Mouse (Mus musculus) neural tube, embryonic 11.5 days (tissue): ENCODE results near the gene Gemin4. TPM values are rescaled to one million over a fixed set of nuclear protein-coding genes. Genes with fewer than 3 reads are reported as not detected.
A peak's percentile ranks its signal among the peaks of the same experiment; 100 is the strongest.

Source experiments
- ATAC-seq: fragments of 200-750 bp; cut with Nextera tagmentation; 2 replicates; pipeline ENCODE4 v1.8.0; 2017; ENCODE audit warnings: moderate number of reproducible peaks, mild to moderate bottlenecking, moderate TSS enrichment, moderate library complexity; ENCODE audit not compliant: insufficient read depth, low FRiP score, low TSS enrichment
- DNase-seq: peaks from one replicate; pipeline ENCODE4 v3.0.0-alpha.2; 2015; ENCODE audit warnings: low spot score
- H3K27ac ChIP-seq: fragments of 300-500 bp; sonication (generic); 2 replicates; pipeline ENCODE4 v1.5.1; 2014; ENCODE audit warnings: low read depth, mild to moderate bottlenecking, low read length
- H3K27me3 ChIP-seq: fragments of 300-500 bp; sonication (generic); 2 replicates; pipeline ENCODE4 v1.6.1; 2014; ENCODE audit warnings: mild to moderate bottlenecking, low read length, mixed read lengths; ENCODE audit not compliant: control insufficient read depth, insufficient read depth
- H3K36me3 ChIP-seq: fragments of 300-500 bp; sonication (generic); 2 replicates; pipeline ENCODE4 v1.6.1; 2014; ENCODE audit warnings: mild to moderate bottlenecking, low read length, moderate library complexity, mixed read lengths; ENCODE audit not compliant: control insufficient read depth, insufficient read depth
- H3K4me1 ChIP-seq: fragments of 300-500 bp; sonication (generic); 2 replicates; pipeline ENCODE4 v1.6.1; 2014; ENCODE audit warnings: low read length, mixed read lengths; ENCODE audit not compliant: control insufficient read depth, insufficient read depth
- H3K4me2 ChIP-seq: fragments of 300-500 bp; sonication (generic); 2 replicates; pipeline ENCODE4 v1.6.1; 2014; ENCODE audit warnings: low read depth, mild to moderate bottlenecking, moderate library complexity
- H3K4me3 ChIP-seq: fragments of 300-500 bp; sonication (generic); 2 replicates; pipeline ENCODE4 v1.5.1; 2014; ENCODE audit warnings: low read depth, low read length
- H3K9ac ChIP-seq: fragments of 300-500 bp; sonication (generic); 2 replicates; pipeline ENCODE4 v1.6.1; 2014; ENCODE audit warnings: mild to moderate bottlenecking, low read length
- H3K9me3 ChIP-seq: fragments of 300-500 bp; sonication (generic); 2 replicates; pipeline ENCODE4 v1.6.1; 2016; ENCODE audit warnings: low read length; ENCODE audit not compliant: control insufficient read depth
- WGBS: fragments of 180-500 bp; shearing (Covaris S2); extraction: QIAGEN DNeasy Blood & Tissue Kit; methylation state at CpG from one replicate; pipeline ENCODE4 v1.1.7; 2014; 5-methylcytosine and 5-hydroxymethylcytosine counted together
- polyA plus RNA-seq: library from polyadenylated mRNA; unstranded; fragments of >200 nt; fragmentation: Nextera tagmentation; extraction: Ambion mirVana; gene quantifications from 2 replicates; pipeline ENCODE4 v1.2.1, GENCODE M21; 2014

Gene Gemin4
- polyA plus RNA-seq, 1 experiment from 2014 or later: 37.9 TPM

GRCm38 (mm10) chr11:76178726-76179494 lies 38.6 kb downstream of the Gemin4 start:
- peaks cover 4% of the 10 kb centered on the region; the same call in 1 of the 2 replicates for H3K4me1 ChIP-seq
- peak overlapping the region; percentile 67 for H3K4me2 ChIP-seq
- no peaks in the 10 kb centered on the region for H3K36me3 ChIP-seq
- ATAC-seq (peak; percentile 58), DNase-seq (peak; percentile 56)
- no peaks in the 10 kb centered on the region for H3K27me3 ChIP-seq
- H3K27ac ChIP-seq: peak overlapping the region; percentile 35; the same call in 1 of the 2 replicates
- no peaks in the 10 kb centered on the region for H3K9me3 ChIP-seq
- peak overlapping the region; percentile 92 for H3K4me3 ChIP-seq
- peak overlapping the region; percentile 70 for H3K9ac ChIP-seq
- WGBS: 3% methylated on average over 28 of the region's 28 CpGs

GRCm38 (mm10) chr11:76170207-76170606 lies 47.3 kb downstream of the Gemin4 start:
- H3K9ac ChIP-seq: no peak overlapping the region
- H3K4me1 ChIP-seq: no peaks in the 10 kb centered on the region
- ATAC-seq (no peak), DNase-seq (no peak)
- H3K9me3 ChIP-seq: no peaks in the 10 kb centered on the region
- WGBS: 67% methylated on average over 5 of the region's 5 CpGs
- H3K27me3 ChIP-seq: no peaks in the 10 kb centered on the region
- no peaks in the 10 kb centered on the region for H3K36me3 ChIP-seq
- H3K27ac ChIP-seq: no peak overlapping the region
- H3K4me3 ChIP-seq: no peak overlapping the region
- H3K4me2 ChIP-seq: no peak overlapping the region

- H3K4me1 ChIP-seq: no peaks in the 10 kb centered on the region
- ATAC-seq (no peak), DNase-seq (no peak)
- H3K4me3 ChIP-seq: no peak overlapping the region
- no peaks in the 10 kb centered on the region for H3K9me3 ChIP-seq
- no peak overlapping the region for H3K4me2 ChIP-seq
- no peak overlapping the region for H3K9ac ChIP-seq
- no peaks in the 10 kb centered on the region for H3K27me3 ChIP-seq
- no peak overlapping the region for H3K27ac ChIP-seq
- H3K36me3 ChIP-seq: no peaks in the 10 kb centered on the region
- WGBS: 84% methylated on average over 3 of the region's 3 CpGs
These were observed 48.5 kb downstream of the Gemin4 start for GRCm38 (mm10) chr11:76168976-76169375.

- H3K36me3 ChIP-seq: peaks cover 2% of the 10 kb centered on the region; the same call in 1 of the 2 replicates
- 35% methylated on average over 5 of the region's 5 CpGs for WGBS
- H3K27me3 ChIP-seq: no peaks in the 10 kb centered on the region
- no peak overlapping the region for H3K27ac ChIP-seq
- H3K4me1 ChIP-seq: no peaks in the 10 kb centered on the region
- DNase-seq: peak; percentile 67
- no peaks in the 10 kb centered on the region for H3K9me3 ChIP-seq
- no peak overlapping the region for H3K4me3 ChIP-seq
- no peak for ATAC-seq
- no peak overlapping the region for H3K9ac ChIP-seq
- no peak overlapping the region for H3K4me2 ChIP-seq
These were observed 50.2 kb downstream of the Gemin4 start for GRCm38 (mm10) chr11:76167079-76167765.

- DNase-seq (no peak), ATAC-seq (no peak)
- Histone ChIP-seq H3K27ac (no peak overlapping the region), H3K36me3 (peaks cover 2% of the 10 kb centered on the region; the same call in 1 of the 2 replicates), H3K4me1 (no peaks in the 10 kb centered on the region), H3K27me3 (no peaks in the 10 kb centered on the region), H3K9ac (no peak overlapping the region), H3K4me2 (no peak overlapping the region), H3K4me3 (no peak overlapping the region), H3K9me3 (no peaks in the 10 kb centered on the region)
- WGBS: 96% methylated on average over 4 of the region's 4 CpGs
These were observed 50.8 kb downstream of the Gemin4 start for GRCm38 (mm10) chr11:76166657-76167056.

Other genes with a start within 250 kb of the Gemin4 start
- not detected in 2 replicates for gene 1700016K19Rik, start 217.8 kb downstream of the Gemin4 start, polyA plus RNA-seq
- gene Rflnb, start 189.9 kb downstream of the Gemin4 start, polyA plus RNA-seq: 22.9 and 24.3 TPM in 2 replicates
- gene Vps53, start 38.0 kb downstream of the Gemin4 start, polyA plus RNA-seq: 50.1 and 50.8 TPM in 2 replicates
- gene Fam57a, start 38.0 kb downstream of the Gemin4 start, polyA plus RNA-seq: 37.2 and 40.1 TPM in 2 replicates
- gene Dbil5, start 56 bp downstream of the Gemin4 start, polyA plus RNA-seq: 0.46 TPM in 1 of 2 replicates, not detected in the other
- 18.6 and 18.8 TPM in 2 replicates for gene Mrm3, start 26.1 kb upstream of the Gemin4 start, polyA plus RNA-seq
- gene Glod4, start 26.1 kb upstream of the Gemin4 start, polyA plus RNA-seq: 116 and 118 TPM in 2 replicates
- gene Nxn, start 181.5 kb upstream of the Gemin4 start, polyA plus RNA-seq: 55.3 and 57.7 TPM in 2 replicates
- gene Timm22, start 189.3 kb upstream of the Gemin4 start, polyA plus RNA-seq: 124 and 136 TPM in 2 replicates